In the genomic region with DNA sequence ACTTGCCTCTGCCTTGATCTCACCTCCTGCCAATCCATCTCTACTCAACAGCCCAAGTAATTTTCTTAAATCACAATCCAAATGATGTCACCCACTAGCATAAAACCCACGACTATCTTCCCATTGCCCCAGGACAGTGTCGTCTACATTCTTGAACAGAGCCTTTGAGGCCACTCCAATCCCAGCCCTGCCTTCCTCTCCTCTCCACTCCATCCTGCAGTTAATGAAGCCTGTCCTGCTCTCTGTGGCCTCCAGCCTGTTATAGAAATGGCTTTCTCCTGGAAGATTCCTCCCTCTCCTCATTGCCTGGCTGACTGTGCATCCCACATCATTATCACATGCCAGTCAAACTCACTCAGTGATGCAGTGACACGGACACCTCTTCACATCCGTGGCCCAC, we compare ENCODE assay signal across 25 mouse cellular contexts.
"Had no signal": no experiment of that assay in that cellular context is flagged by ENCODE, and none has a peak within 500 bp of the region (broad histone marks: within the 10 kb centered on the region; RNA-seq: fewer than 3 reads in every experiment).

No protein-coding gene starts in this region.

- H3K36me3 ChIP-seq: heart, embryonic 10.5 days; heart, embryonic 12.5 days; hindbrain, embryonic 10.5 days; hindbrain, embryonic 12.5 days; intestine, embryonic 15.5 days; limb, embryonic 13.5 days; limb, embryonic 15.5 days; liver, embryonic 12.5 days had no signal

- H3K9ac ChIP-seq: heart, embryonic 12.5 days; hindbrain, embryonic 12.5 days; hindbrain, embryonic 14.5 days; intestine, embryonic 15.5 days; limb, embryonic 13.5 days; limb, embryonic 15.5 days; liver, embryonic 12.5 days; liver, embryonic 14.5 days had no signal

- H3K9me3 ChIP-seq: heart, embryonic 10.5 days; heart, embryonic 12.5 days; hindbrain, embryonic 12.5 days; intestine, embryonic 15.5 days; limb, embryonic 15.5 days; liver, embryonic 12.5 days had no signal

- H3K4me2 ChIP-seq: heart, embryonic 12.5 days; hindbrain, embryonic 12.5 days; hindbrain, embryonic 14.5 days; intestine, embryonic 15.5 days; limb, embryonic 13.5 days; limb, embryonic 15.5 days; liver, embryonic 12.5 days had no signal

- H3K27me3 ChIP-seq: heart, embryonic 12.5 days; hindbrain, embryonic 12.5 days; intestine, embryonic 15.5 days; limb, embryonic 13.5 days; limb, embryonic 15.5 days; liver, embryonic 12.5 days had no signal

- DNase-seq: gastrocnemius, adult 2 months; gastrocnemius, postnatal 10 days; gastrocnemius, postnatal 25 days; heart, postnatal 10 days; heart, postnatal 4 days; kidney, adult 18-20 months; kidney, adult 8-10 months; kidney, postnatal 10 days; kidney, postnatal 4 days; left cerebral cortex, postnatal 4 days had no signal

- H3K4me1 ChIP-seq: heart, embryonic 10.5 days; heart, embryonic 12.5 days; hindbrain, embryonic 10.5 days; hindbrain, embryonic 12.5 days; intestine, embryonic 15.5 days; limb, embryonic 15.5 days; liver, embryonic 12.5 days had no signal

- ATAC-seq: hindbrain, embryonic 16.5 days; inflammation-experienced regulatory T-cells, adult 6 months; intestine, embryonic 15.5 days; intestine, postnatal 0 days; liver, embryonic 12.5 days had no signal

- H3K27ac ChIP-seq: gastrocnemius, adult 2 months; heart, embryonic 10.5 days; hindbrain, embryonic 10.5 days; hindbrain, embryonic 12.5 days; hindbrain, embryonic 14.5 days; intestine, embryonic 15.5 days; layer of hippocampus, adult 2 months; left cerebral cortex, adult 2 months; limb, embryonic 13.5 days; limb, embryonic 15.5 days; liver, embryonic 12.5 days; liver, embryonic 14.5 days had no signal

- H3K4me3 ChIP-seq: gastrocnemius, adult 2 months; heart, embryonic 10.5 days; heart, embryonic 12.5 days; hindbrain, embryonic 10.5 days; hindbrain, embryonic 12.5 days; intestine, embryonic 15.5 days; layer of hippocampus, adult 2 months; left cerebral cortex, adult 2 months; limb, embryonic 13.5 days; limb, embryonic 15.5 days; liver, embryonic 12.5 days had no signal
